Mouse (Mus musculus) neural tube, embryonic 13.5 days (tissue): ENCODE measurements around the gene Zfp78. TPM values are rescaled to one million over a fixed set of nuclear protein-coding genes. Genes with fewer than 3 reads are reported as not detected.
"Not testable (repeated sequence)": the region's sequence is repeated elsewhere in the genome, so short reads cannot be mapped to it uniquely, and the experiment has no call there.

Experiments
- ATAC-seq: fragments of 200-750 bp; cut with Nextera tagmentation; 2 replicates; pipeline ENCODE4 v1.8.0; 2017; ENCODE audit warnings: low read depth, mild to moderate bottlenecking, moderate TSS enrichment, moderate library complexity
- H3K27ac ChIP-seq: fragments of 300-500 bp; sonication (generic); replicated peaks from 2 replicates; pipeline ENCODE4 v1.5.1; 2015; ENCODE audit warnings: moderate library complexity, mild to moderate bottlenecking, inconsistent platforms
- H3K27me3 ChIP-seq: fragments of 300-500 bp; sonication (generic); 2 replicates; pipeline ENCODE4 v1.6.1; 2015; ENCODE audit warnings: mild to moderate bottlenecking, inconsistent platforms
- H3K36me3 ChIP-seq: fragments of 300-500 bp; sonication (generic); 2 replicates; pipeline ENCODE4 v1.6.1; 2015; ENCODE audit warnings: mild to moderate bottlenecking, inconsistent platforms
- H3K4me1 ChIP-seq: fragments of 300-500 bp; sonication (generic); replicated peaks from 2 replicates; pipeline ENCODE4 v1.6.1; 2015; ENCODE audit warnings: inconsistent platforms
- H3K4me2 ChIP-seq: fragments of 300-500 bp; sonication (generic); 2 replicates; pipeline ENCODE4 v1.6.1; 2015; ENCODE audit warnings: inconsistent platforms, mild to moderate bottlenecking, moderate library complexity
- H3K4me3 ChIP-seq: fragments of 300-500 bp; sonication (generic); 2 replicates; pipeline ENCODE4 v1.5.1; 2015; ENCODE audit warnings: mild to moderate bottlenecking, inconsistent platforms
- H3K9ac ChIP-seq: fragments of 300-500 bp; sonication (generic); 2 replicates; pipeline ENCODE4 v1.6.1; 2015; ENCODE audit warnings: moderate library complexity, mild to moderate bottlenecking, inconsistent platforms
- H3K9me3 ChIP-seq: fragments of 300-500 bp; sonication (generic); 2 replicates; pipeline ENCODE4 v1.6.1; 2016; ENCODE audit warnings: inconsistent platforms
- WGBS: fragments of 180-500 bp; shearing (Covaris S2); methylation state at CpG from one replicate; pipeline ENCODE4 v1.1.7; 2015; 5-methylcytosine and 5-hydroxymethylcytosine counted together
- polyA plus RNA-seq: library from polyadenylated mRNA; unstranded; fragments of >200 nt; fragmentation: Nextera tagmentation; extraction: Ambion mirVana; gene quantifications from 2 replicates; pipeline ENCODE4 v1.2.1, GENCODE M21; 2015

Gene Zfp78
- polyA plus RNA-seq, 1 experiment from 2014 or later = 3.5 TPM

GRCm38 (mm10) chr7:6362268-6363046 lies 623 bp upstream of the Zfp78 start:
- H3K27me3 ChIP-seq = no peaks in the 10 kb centered on the region
- H3K9me3 ChIP-seq = no peaks in the 10 kb centered on the region
- H3K36me3 ChIP-seq = no peaks in the 10 kb centered on the region
- H3K9ac ChIP-seq = peak overlapping the region; percentile 63
- H3K4me1 ChIP-seq = peaks cover 10% of the 10 kb centered on the region
- ATAC-seq = peak; percentile 93
- under 1% methylated on average over 38 of the region's 38 CpGs for WGBS
- H3K27ac ChIP-seq = peak overlapping the region; percentile 88
- H3K4me3 ChIP-seq = peak overlapping the region; percentile 51
- peak overlapping the region; percentile 57 for H3K4me2 ChIP-seq

GRCm38 (mm10) chr7:6364761-6365160 lies 1.7 kb downstream of the Zfp78 start:
- Histone ChIP-seq H3K36me3 (no peaks in the 10 kb centered on the region), H3K9me3 (no peaks in the 10 kb centered on the region), H3K27me3 (no peaks in the 10 kb centered on the region), H3K27ac (no peak overlapping the region), H3K4me3 (no peak overlapping the region), H3K9ac (no peak overlapping the region), H3K4me1 (peaks cover 10% of the 10 kb centered on the region), H3K4me2 (no peak overlapping the region)
- whole genome bisulfite sequencing = 58% methylated on average over 1 of the region's 1 CpGs
- no peak for ATAC-seq

- ATAC-seq = no peak
- peaks cover 10% of the 10 kb centered on the region for H3K4me1 ChIP-seq
- no peaks in the 10 kb centered on the region for H3K27me3 ChIP-seq
- WGBS = 91% methylated on average over 5 of the region's 5 CpGs
- H3K4me2 ChIP-seq = no peak overlapping the region
- no peaks in the 10 kb centered on the region for H3K9me3 ChIP-seq
- H3K9ac ChIP-seq = no peak overlapping the region
- no peak overlapping the region for H3K4me3 ChIP-seq
- no peak overlapping the region for H3K27ac ChIP-seq
- H3K36me3 ChIP-seq = no peaks in the 10 kb centered on the region
Measured at GRCm38 (mm10) chr7:6367185-6367584, 4.1 kb downstream of the Zfp78 start.

GRCm38 (mm10) chr7:6368146-6368545 lies 5.1 kb downstream of the Zfp78 start:
- 89% methylated on average over 5 of the region's 5 CpGs for WGBS

GRCm38 (mm10) chr7:6369460-6369859 lies 6.4 kb downstream of the Zfp78 start:
- H3K9me3 ChIP-seq = no peaks in the 10 kb centered on the region
- no peak overlapping the region for H3K4me2 ChIP-seq
- no peaks in the 10 kb centered on the region for H3K27me3 ChIP-seq
- no peaks in the 10 kb centered on the region for H3K4me1 ChIP-seq
- 0 out of 2 replicates have a peak, but pooled peaks cover 6% of the 10 kb centered on the region for H3K36me3 ChIP-seq
- no peak overlapping the region for H3K27ac ChIP-seq
- no peak overlapping the region for H3K9ac ChIP-seq
- no peak overlapping the region for H3K4me3 ChIP-seq
- 87% methylated on average over 3 of the region's 3 CpGs for WGBS
- no peak for ATAC-seq

More at GRCm38 (mm10) chr7:6368146-6368545, 5.1 kb downstream of the Zfp78 start:
- not testable (repeated sequence) for H3K36me3 ChIP-seq, H3K4me2 ChIP-seq, H3K9ac ChIP-seq, H3K4me3 ChIP-seq, H3K4me1 ChIP-seq, H3K27me3 ChIP-seq, H3K9me3 ChIP-seq, ATAC-seq, H3K27ac ChIP-seq

GRCm38 (mm10) chr7:6372993-6373392 lies 9.9 kb downstream of the Zfp78 start:
- H3K36me3 ChIP-seq = peaks cover 17% of the 10 kb centered on the region; the same call in 1 of the 2 replicates
- ATAC-seq = no peak
- WGBS = 90% methylated on average over 3 of the region's 3 CpGs
- no peak overlapping the region for H3K4me3 ChIP-seq
- H3K27ac ChIP-seq = no peak overlapping the region
- no peak overlapping the region for H3K4me2 ChIP-seq
- H3K27me3 ChIP-seq = no peaks in the 10 kb centered on the region
- no peaks in the 10 kb centered on the region for H3K9me3 ChIP-seq
- H3K9ac ChIP-seq = no peak overlapping the region
- H3K4me1 ChIP-seq = no peaks in the 10 kb centered on the region

- no peak overlapping the region for H3K4me3 ChIP-seq
- H3K9me3 ChIP-seq = no peaks in the 10 kb centered on the region
- H3K27ac ChIP-seq = no peak overlapping the region
- ATAC-seq = no peak
- H3K36me3 ChIP-seq = peaks cover 28% of the 10 kb centered on the region
- H3K27me3 ChIP-seq = no peaks in the 10 kb centered on the region
- WGBS = 83% methylated on average over 8 of the region's 8 CpGs
- H3K4me1 ChIP-seq = peaks cover 10% of the 10 kb centered on the region
- H3K9ac ChIP-seq = no peak overlapping the region
- H3K4me2 ChIP-seq = no peak overlapping the region
Measured at GRCm38 (mm10) chr7:6378441-6378840, 15.4 kb downstream of the Zfp78 start.

- Histone ChIP-seq H3K4me2 (no peak overlapping the region), H3K4me3 (no peak overlapping the region), H3K9ac (no peak overlapping the region), H3K9me3 (no peaks in the 10 kb centered on the region), H3K27me3 (no peaks in the 10 kb centered on the region), H3K4me1 (peaks cover 23% of the 10 kb centered on the region), H3K36me3 (peaks cover 31% of the 10 kb centered on the region), H3K27ac (no peak overlapping the region)
- no peak for ATAC-seq
- 88% methylated on average over 2 of the region's 2 CpGs for WGBS
Measured at GRCm38 (mm10) chr7:6381431-6381830, 18.4 kb downstream of the Zfp78 start.

- no peaks in the 10 kb centered on the region for H3K27me3 ChIP-seq
- under 1% methylated on average over 28 of the region's 28 CpGs for WGBS
- H3K4me2 ChIP-seq = peak within 1 kb of the TSS; percentile 82
- H3K4me3 ChIP-seq = peak within 1 kb of the TSS; percentile 70
- H3K4me1 ChIP-seq = peaks cover 23% of the 10 kb centered on the region
- peaks cover 39% of the 10 kb centered on the region for H3K36me3 ChIP-seq
- no peaks in the 10 kb centered on the region for H3K9me3 ChIP-seq
- peak within 1 kb of the TSS; percentile 47; the same call in 1 of the 2 replicates for H3K27ac ChIP-seq
- peak; percentile 96 for ATAC-seq
- H3K9ac ChIP-seq = peak within 1 kb of the TSS; percentile 81
Measured at GRCm38 (mm10) chr7:6383044-6383455, 20.0 kb downstream of the Zfp78 start, which contains the start of gene Zfp28. TSS of gene Zfp28 (plus strand) at chr7:6383295.

GRCm38 (mm10) chr7:6384011-6384410 lies 20.9 kb downstream of the Zfp78 start:
- peak overlapping the region; percentile 81 for H3K9ac ChIP-seq
- 72% methylated on average over 8 of the region's 8 CpGs for WGBS
- ATAC-seq = no peak; the same call in 1 of the 2 replicates

GRCm38 (mm10) chr7:6386995-6387394 lies 23.9 kb downstream of the Zfp78 start:
- Histone ChIP-seq H3K9ac (no peak overlapping the region), H3K36me3 (peaks cover 59% of the 10 kb centered on the region), H3K9me3 (no peaks in the 10 kb centered on the region), H3K4me3 (no peak overlapping the region), H3K4me1 (peaks cover 23% of the 10 kb centered on the region), H3K27me3 (no peaks in the 10 kb centered on the region), H3K27ac (no peak overlapping the region), H3K4me2 (no peak overlapping the region)
- WGBS = 94% methylated on average over 8 of the region's 8 CpGs
- no peak for ATAC-seq

More at GRCm38 (mm10) chr7:6384011-6384410, 20.9 kb downstream of the Zfp78 start:
- H3K4me2 ChIP-seq = peak overlapping the region; percentile 82
- H3K27ac ChIP-seq = no peak overlapping the region
- peaks cover 23% of the 10 kb centered on the region for H3K4me1 ChIP-seq
- no peaks in the 10 kb centered on the region for H3K9me3 ChIP-seq
- H3K36me3 ChIP-seq = peaks cover 36% of the 10 kb centered on the region
- no peaks in the 10 kb centered on the region for H3K27me3 ChIP-seq
- peak overlapping the region; percentile 70 for H3K4me3 ChIP-seq

GRCm38 (mm10) chr7:6388971-6389370 lies 25.9 kb downstream of the Zfp78 start:
- WGBS = 88% methylated on average over 5 of the region's 5 CpGs
- no peak overlapping the region for H3K4me3 ChIP-seq
- no peak for ATAC-seq
- no peaks in the 10 kb centered on the region for H3K27me3 ChIP-seq
- no peak overlapping the region for H3K27ac ChIP-seq
- no peaks in the 10 kb centered on the region for H3K9me3 ChIP-seq
- H3K36me3 ChIP-seq = peaks cover 79% of the 10 kb centered on the region
- H3K4me2 ChIP-seq = no peak overlapping the region
- no peak overlapping the region for H3K9ac ChIP-seq
- peaks cover 7% of the 10 kb centered on the region for H3K4me1 ChIP-seq
